Mouse (Mus musculus) embryo, embryonic 11 days (tissue): ENCODE measurements around the gene Olfr1447.

Source experiments
- DNase-seq: peaks from one replicate; pipeline ENCODE4 v3.0.0-alpha.2; 2015

The Olfr1447 gene

GRCm38 (mm10) chr19:12903643-12904042, at the start of gene Olfr1447:
Olfr1447 (minus strand) TSS chr19:12903743.
- DNase-seq: no peak

- no peak for DNase-seq
These were observed 46.4 kb upstream of the Olfr1447 start, which contains the start of gene Olfr1450 for GRCm38 (mm10) chr19:12949958-12950357. Olfr1450 (plus strand) TSS chr19:12950258.

GRCm38 (mm10) chr19:12930540-12930939, 27.0 kb upstream of the Olfr1447 start, which contains the start of gene Olfr1449:
Olfr1449 (plus strand) TSS chr19:12930840.
- DNase-seq: no peak

- DNase-seq: no peak
These were observed 20.8 kb upstream of the Olfr1447 start, which contains the start of gene Olfr1448 for GRCm38 (mm10) chr19:12924319-12924718. Olfr1448 (minus strand) TSS chr19:12924419.

- DNase-seq: no peak
These were observed 10.1 kb downstream of the Olfr1447 start, which contains the start of gene Olfr1446 for GRCm38 (mm10) chr19:12893424-12893823. Olfr1446 (minus strand) TSS chr19:12893524.

- no peak for DNase-seq
These were observed 20.0 kb downstream of the Olfr1447 start, which contains the start of gene Olfr1445 for GRCm38 (mm10) chr19:12883555-12883954. Olfr1445 (plus strand) TSS chr19:12883855.

GRCm38 (mm10) chr19:12856983-12857382, 46.6 kb downstream of the Olfr1447 start, which contains the start of gene Olfr1444:
Olfr1444 (plus strand) TSS chr19:12857283.
- DNase-seq: no peak
